Mouse (Mus musculus) heart, postnatal 14 days (tissue): Measurements from ENCODE around the gene Tnfrsf8. TPM values are rescaled to one million over a fixed set of nuclear protein-coding genes. Genes with fewer than 3 reads are reported as not detected.
"Not testable (repeated sequence)": the region's sequence is repeated elsewhere in the genome, so short reads cannot be mapped to it uniquely, and the experiment has no call there.

Source experiments
- DNase-seq, 2 experiments: peaks; one replicate each; pipeline ENCODE4 v3.0.0; 2021 to 2022
- intact Hi-C: fragments of 180-260 bp; cut with DNase I; formaldehyde crosslinking; loops from one replicate; pipeline ENCODE4 v1.15.1; 2025
- long read RNA-seq, 2 experiments: library from polyadenylated mRNA; stranded (forward); transcript quantifications; one replicate each; pipeline ENCODE4 v2.0.0; 2021
- total RNA-seq, 2 experiments: library from RNA; stranded (reverse); gene quantifications; 2 replicates each; pipeline ENCODE4 v1.2.3; 2021

Tnfrsf8 gene
- total RNA-seq = under 1 TPM; 0.17 to 0.19 TPM
- long read RNA-seq, experiment 1 = 0 reads
- long read RNA-seq, experiment 2 = 0 reads

- DNase-seq = no peak
- intact Hi-C loops = no loop called here
Measured at GRCm38 (mm10) chr4:145314836-145315467, at the start of gene Tnfrsf8. Tnfrsf8 (minus strand) TSS chr4:145315164.

DNA sequence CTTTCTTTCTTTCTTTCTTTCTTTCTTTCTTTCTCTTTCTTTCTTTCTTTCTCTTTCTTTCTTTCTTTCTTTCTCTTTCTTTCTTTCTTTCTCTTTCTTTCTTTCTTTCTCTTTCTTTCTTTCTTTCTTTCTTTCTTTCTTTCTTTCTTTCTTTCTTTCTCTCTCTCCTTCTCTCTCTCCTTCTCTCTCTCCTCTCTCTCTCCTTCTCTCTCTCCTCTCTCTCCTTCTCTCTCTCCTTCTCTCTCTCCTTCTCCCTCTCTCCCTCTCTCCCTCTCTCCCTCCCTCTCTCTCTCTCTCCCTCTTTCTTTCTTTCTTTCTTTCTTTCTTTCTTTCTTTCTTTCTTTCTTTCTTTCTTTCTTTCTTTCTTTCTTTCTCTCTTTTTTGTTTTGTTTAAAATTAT lies 46.7 kb upstream of the Tnfrsf8 start:
- DNase-seq, intact Hi-C loops: not testable (repeated sequence)

GRCm38 (mm10) chr4:145361065-145361464 lies 46.1 kb upstream of the Tnfrsf8 start:
- intact Hi-C loops = no loop called here
- no peak for DNase-seq

DNA sequence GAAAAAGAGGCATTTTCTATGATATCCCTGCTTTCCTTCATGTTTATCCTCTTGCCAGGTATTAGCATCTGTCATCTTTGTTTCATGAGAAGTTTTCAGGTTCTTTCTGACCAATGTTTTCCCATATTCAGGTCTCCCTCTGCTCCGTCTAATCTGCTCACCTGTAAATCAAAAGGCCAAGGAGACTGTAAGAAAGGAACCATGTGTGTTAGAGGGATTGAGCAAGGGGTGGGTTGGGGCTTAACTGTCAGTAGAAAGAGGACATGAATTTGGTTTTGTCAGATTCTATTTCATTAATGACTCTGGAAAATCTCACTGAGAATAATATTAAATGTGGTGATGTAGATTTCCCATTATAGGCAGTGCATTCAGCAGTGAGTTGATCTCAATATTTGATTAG lies 45.6 kb upstream of the Tnfrsf8 start:
- DNase-seq = no peak
- intact Hi-C loops = no loop called here

DNA sequence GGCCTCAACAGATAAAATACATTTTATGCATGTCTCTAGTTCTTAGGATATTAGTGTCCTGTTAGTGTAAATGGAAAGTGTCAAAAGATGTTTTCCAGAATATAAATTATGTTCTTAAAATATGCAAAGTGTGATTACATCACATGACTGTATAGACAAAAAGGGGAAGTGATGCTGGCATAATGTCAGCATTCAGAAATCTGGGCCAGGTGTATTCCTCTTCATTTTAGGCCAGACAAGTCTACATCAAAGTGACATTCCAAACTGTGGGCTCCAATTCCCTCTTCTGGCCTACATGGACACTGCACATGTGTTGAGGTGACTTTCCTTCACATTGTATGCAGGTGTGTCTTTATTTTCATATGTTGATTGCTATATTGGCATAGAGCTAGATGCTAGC lies 41.3 kb upstream of the Tnfrsf8 start:
- DNase-seq = no peak

DNA sequence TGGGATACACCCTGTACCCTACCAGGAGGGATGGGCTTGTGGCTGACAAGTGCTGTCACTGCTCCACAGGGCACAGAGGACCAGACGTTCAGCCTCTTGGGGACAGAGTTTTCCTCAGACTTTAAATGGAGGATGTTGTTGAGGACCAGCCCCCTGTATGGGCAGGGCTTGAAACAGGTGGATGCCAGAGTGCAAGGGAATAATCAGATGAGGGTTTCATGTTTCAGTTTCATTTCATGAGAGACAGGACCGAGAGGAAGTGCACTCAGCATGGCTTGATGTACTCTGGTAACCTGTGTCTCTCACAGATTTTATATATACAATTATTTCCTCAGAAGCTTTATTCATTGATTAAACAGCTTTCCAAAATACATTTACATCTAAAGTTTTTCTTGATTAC lies 38.9 kb upstream of the Tnfrsf8 start:
- intact Hi-C loops = no loop called here
- no peak for DNase-seq

More for the DNA sequence above, 41.3 kb upstream of the Tnfrsf8 start:
- intact Hi-C loops = no loop called here

DNA sequence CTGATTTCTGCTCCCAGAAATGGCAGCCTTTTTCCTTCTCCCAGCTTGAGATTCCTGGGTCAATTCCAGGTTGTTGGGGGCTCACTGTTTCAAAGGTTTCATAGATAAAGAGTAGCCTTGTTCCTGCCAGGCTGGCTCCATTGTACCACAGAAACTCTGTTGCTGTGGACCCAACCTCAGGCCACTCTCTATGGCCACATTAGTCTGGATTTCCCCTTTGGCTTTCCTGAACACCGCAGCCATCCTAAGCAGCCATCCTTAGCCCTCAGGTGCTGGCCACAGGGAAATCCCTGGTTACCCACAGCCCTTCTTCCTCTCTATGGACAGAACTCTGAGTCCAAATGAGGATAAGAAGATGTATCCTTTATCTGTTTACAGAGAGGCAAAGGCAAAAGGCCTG lies 30.0 kb upstream of the Tnfrsf8 start:
- no peak for DNase-seq
- intact Hi-C loops = no loop called here

GRCm38 (mm10) chr4:145341879-145342809 lies 27.2 kb upstream of the Tnfrsf8 start:
- no peak for DNase-seq
- intact Hi-C loops = no loop called here

DNA sequence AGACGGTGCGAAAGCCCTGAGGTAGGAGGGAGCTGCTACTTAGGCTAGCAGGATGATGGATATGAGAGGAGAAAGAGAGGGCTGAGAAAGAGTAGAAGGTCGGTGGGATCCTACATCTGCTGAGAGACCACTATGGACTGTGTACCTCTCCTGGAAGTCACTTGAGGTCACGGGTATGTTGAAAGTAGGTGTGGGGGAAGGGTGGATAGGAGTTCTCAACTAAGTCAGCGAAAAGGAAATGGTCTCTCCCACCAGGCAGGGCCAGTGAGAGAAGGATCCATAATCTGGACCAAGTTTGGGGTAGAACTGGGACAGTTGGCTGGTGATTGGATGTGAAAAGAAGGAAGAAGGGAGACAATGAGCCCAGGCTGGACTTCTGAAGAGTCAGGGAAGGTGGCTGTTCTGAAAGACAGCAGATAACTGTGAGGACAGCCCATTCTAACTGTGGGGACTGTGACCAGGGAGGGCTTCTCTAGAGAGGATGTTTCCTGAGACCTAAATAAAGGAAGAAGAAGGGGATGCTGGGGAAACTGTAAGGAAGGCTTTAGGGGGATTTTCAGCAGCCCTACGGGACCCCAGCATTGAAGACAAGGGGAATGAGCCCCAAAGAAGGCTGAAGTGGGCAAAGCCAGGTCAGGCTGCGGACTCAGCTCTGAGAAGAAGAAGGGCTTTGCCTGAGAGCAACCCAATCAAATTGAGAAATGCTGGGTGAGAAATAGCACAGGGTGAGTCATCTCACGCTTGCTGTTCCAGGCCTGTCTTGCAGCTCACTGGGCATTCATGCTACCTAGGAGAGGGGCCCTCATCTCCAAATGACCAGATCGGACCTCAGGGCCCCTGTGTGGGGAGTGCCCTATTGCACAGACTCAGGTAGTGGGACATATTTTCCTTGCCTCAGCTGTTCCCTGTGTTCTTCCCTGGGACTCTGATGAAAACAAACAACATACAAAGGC lies 23.2 kb upstream of the Tnfrsf8 start:
- no peak for DNase-seq
- intact Hi-C loops = no loop called here

DNA sequence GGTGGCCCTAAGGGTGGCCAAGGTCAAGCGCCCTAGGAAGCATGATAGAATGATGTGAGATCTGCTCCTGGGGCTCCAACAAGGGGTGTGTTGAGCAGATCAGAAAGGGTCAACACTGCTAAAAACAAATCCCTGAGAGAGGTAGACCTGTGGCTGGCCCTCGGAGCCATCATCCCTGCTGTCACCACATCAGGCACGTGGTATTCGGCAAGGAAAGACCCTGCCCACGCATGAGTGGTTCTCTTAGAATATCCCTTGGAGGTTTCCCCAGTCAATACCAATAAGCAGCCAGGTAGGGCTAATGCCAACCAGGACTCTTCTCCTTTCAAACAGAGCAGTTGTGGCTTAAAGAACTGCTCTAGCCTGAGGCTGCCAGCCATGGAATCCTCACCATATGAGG lies 21.6 kb upstream of the Tnfrsf8 start:
- intact Hi-C loops = no loop called here
- DNase-seq = no peak

DNA sequence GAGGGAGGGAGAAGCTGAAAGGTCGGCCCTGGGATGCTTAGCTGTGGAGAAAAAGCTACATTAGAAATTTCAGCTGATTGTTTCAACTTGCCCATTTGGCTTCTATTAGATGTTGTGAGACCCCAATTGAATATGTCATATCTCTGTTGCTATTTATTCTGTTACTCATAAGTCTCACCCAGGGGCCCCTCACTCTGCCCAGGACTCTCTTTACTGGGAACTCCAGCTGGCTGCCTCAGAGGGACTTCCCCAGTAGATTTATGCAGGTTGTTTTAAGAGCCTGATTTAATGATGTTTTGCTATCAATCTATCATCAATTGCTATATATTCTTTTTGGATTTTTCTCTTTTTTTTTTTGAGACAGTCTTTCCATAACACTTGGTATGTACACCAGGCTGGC lies 21.1 kb upstream of the Tnfrsf8 start:
- no peak for DNase-seq
- intact Hi-C loops = no loop called here

- DNase-seq = no peak
- intact Hi-C loops = no loop called here
Measured at GRCm38 (mm10) chr4:145323631-145324030, 8.7 kb upstream of the Tnfrsf8 start.

DNA sequence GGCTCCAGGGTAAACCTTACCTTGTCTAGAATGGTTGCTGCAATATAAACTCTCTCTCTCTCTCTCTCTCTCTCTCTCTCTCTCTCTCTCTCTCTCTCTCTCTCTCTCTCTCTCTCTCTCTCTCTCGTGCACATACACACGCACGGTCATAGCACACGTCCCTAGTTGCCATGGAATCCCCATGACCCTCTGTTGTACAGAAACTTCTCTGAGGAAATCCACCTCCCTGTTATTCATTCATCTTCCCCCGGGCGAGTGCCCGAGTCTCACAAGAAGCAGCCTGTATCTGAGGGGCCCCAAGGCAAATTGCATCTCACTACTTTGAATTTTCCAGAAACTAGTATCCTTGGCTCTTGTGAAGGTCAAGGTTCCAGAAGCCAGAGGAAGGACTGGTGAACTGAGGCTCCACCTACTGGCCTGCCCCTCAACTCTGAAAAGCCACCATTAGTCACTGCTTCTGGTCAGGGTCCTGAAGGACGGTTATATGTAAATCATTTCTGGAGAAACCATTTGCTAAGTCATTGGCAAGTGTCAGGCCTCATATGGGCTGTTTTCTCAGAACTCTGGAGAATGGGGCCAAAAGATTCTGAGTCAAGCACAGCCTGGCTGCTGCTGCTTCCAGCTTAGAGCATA lies 8.1 kb upstream of the Tnfrsf8 start:
- DNase-seq = no peak

GRCm38 (mm10) chr4:145322211-145322610 lies 7.2 kb upstream of the Tnfrsf8 start:
- intact Hi-C loops = no loop called here
- DNase-seq = no peak

More for the DNA sequence above, 8.1 kb upstream of the Tnfrsf8 start:
- intact Hi-C loops = no loop called here

DNA sequence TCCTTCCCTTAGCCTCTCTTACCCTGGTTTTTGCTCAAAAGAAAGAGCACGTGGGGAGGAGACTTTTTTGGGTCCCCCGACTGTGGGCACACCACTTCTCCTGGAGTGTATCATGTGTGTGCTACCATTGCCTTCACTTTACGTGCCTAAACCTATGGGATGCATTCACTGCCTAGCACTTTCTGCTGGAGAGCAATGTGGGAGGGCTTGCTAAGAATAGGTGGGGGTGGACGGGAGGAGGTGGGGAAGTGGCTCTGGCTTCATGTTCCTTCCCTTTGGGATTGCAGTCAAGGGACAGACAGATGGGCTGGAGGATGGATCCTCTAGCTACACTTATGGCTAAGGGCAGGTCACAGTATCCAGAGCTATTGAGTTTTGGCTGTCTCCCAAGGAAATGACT lies 5.7 kb upstream of the Tnfrsf8 start:
- DNase-seq = no peak

DNA sequence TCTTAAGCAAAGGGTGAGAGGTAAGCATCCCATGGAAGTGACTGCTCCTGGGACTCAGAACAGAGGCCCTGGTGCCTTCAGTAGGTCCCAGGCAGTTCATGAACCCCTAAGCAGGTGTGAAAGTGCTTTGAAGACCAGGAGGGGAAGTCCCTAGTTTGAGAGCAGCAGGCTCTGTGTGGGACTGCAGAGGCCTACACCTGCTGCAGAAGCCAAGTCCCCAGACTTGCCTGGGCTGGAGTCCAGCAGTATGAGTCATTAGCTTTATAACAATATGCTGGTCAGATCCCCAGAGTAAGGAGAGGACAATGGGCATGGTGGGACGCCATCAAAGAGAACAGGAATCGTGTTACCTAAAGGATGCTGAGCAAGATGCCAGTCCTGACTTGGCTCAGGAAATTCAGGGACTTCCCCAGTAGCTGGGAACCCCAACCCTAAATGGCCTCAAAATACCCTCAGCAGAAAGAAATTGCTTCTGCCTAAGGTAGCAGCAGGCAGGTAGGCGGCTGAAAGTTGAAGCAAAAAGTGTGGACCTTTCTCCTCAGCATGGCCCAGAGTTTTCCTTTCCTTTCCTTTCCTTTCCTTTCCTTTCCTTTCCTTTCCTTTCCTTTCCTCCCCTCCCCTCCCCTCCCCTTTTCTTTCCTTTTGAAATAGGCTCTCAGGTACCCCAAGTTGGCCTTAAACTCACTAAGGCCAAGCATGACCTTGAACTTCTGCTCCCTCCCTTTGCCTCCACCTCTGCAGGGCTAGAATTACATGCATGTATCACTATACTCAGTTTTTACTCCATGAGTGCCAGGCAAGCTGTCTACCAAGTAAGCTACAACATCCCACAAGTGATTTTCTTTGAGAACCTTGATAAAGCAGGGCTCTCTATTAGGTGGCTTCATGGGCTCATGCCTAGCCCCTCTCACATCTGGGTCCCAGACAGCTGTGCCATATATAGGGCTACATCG lies 4.6 kb upstream of the Tnfrsf8 start:
- intact Hi-C loops = no loop called here
- peak; percentile 56 to 58 for DNase-seq

More for the DNA sequence above, 5.7 kb upstream of the Tnfrsf8 start:
- intact Hi-C loops = no loop called here

DNA sequence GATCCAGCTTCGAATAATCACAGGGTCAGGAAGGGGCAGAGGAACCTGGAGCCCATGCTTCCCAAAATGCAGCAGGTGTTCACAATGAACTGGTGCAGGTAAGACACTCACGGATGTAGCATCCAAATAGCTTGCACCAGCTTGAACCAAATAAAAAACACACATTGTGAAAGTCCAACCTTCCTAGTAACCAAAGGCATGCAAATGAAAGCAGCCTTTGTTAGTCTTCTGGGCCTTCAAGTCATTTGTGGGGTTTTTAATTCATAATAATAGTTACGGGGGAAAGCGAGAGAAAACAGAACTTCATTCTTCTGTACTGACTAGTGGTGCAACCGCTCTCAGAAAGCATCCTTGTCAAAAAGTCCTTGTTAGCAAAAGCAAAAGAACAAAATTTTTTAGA lies 1.7 kb upstream of the Tnfrsf8 start:
- intact Hi-C loops = no loop called here
- DNase-seq = no peak

- intact Hi-C loops = no loop called here
- no peak for DNase-seq
Measured at GRCm38 (mm10) chr4:145313966-145314365, 998 bp downstream of the Tnfrsf8 start.

DNA sequence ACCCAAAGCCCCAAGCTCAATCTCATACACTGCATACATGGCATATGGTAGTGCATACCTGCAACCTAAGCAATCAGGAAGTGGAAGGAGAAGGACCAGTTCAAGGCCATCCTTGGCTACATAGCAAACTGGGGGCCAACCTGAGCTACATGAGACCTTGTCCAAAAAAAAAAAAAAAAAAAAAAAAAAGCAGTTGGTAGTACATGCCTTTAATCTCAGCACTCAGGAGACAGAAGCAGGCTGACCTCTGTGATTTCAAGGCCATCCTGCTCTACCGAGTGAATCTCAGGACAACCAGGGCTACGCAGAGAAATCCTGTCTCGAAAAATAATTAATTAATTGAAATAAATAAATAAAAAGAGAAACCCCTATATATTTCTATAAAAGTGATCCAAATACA lies 1.7 kb downstream of the Tnfrsf8 start:
- intact Hi-C loops = no loop called here
- no peak for DNase-seq
